Mouse (Mus musculus) kidney, adult 2 months (tissue): Measurements from ENCODE around the gene Fkbp5. TPM values are rescaled to one million over a fixed set of nuclear protein-coding genes. Genes with fewer than 3 reads are reported as not detected.

Experiments
- DNase-seq: peaks from one replicate; pipeline ENCODE4 v3.0.0; 2021
- H3K27ac ChIP-seq: fragments of 200-500 bp; 2 replicates; pipeline ENCODE4 v1.5.1; 2012; ENCODE audit warnings: low read depth, low read length, control low read depth, inconsistent platforms; ENCODE audit not compliant: insufficient read depth
- H3K27me3 ChIP-seq: fragments of 200-500 bp; replicated peaks from 2 replicates; pipeline ENCODE4 v1.6.1; 2012; ENCODE audit warnings: mild to moderate bottlenecking, moderate library complexity, low read length, inconsistent platforms; ENCODE audit not compliant: control insufficient read depth, insufficient read depth
- H3K36me3 ChIP-seq: fragments of 200-500 bp; 2 replicates; pipeline ENCODE4 v1.6.1; 2012; ENCODE audit warnings: mild to moderate bottlenecking, moderate library complexity, low read length, inconsistent platforms; ENCODE audit not compliant: control insufficient read depth, insufficient read depth
- H3K4me1 ChIP-seq: fragments of 200-500 bp; 2 replicates; pipeline ENCODE4 v1.6.1; 2011; ENCODE audit warnings: low read length; ENCODE audit not compliant: control insufficient read depth, insufficient read depth
- H3K4me3 ChIP-seq: fragments of 200-500 bp; 2 replicates; pipeline ENCODE4 v1.5.1; 2011; ENCODE audit warnings: mild to moderate bottlenecking, low read depth, low read length, control low read depth; ENCODE audit not compliant: insufficient read depth
- CTCF ChIP-seq: fragments of 200-500 bp; conservative IDR thresholded peaks from 2 replicates; pipeline ENCODE4 v1.5.1; 2011; ENCODE audit warnings: low read depth, mild to moderate bottlenecking, control low read depth, low read length, moderate library complexity, mixed read lengths; ENCODE audit not compliant: insufficient read depth, insufficient read length
- POLR2A ChIP-seq: fragments of 200-500 bp; IDR thresholded peaks from one replicate; pipeline ENCODE4 v1.6.1; 2011; ENCODE audit warnings: low read depth, low read length, control low read depth
- WGBS: fragments of 180-500 bp; shearing (Covaris S2); methylation state at CpG from one replicate; pipeline ENCODE4 v1.1.7; 2018; 5-methylcytosine and 5-hydroxymethylcytosine counted together
- polyA plus RNA-seq: library from polyadenylated mRNA; depleted of rRNA; stranded (reverse); fragments of >200 nt; gene quantifications from 2 replicates; pipeline ENCODE4 v1.2.3, GENCODE M21; 2012

Gene Fkbp5
- polyA plus RNA-seq, 1 experiment: 13.4 TPM

DNA sequence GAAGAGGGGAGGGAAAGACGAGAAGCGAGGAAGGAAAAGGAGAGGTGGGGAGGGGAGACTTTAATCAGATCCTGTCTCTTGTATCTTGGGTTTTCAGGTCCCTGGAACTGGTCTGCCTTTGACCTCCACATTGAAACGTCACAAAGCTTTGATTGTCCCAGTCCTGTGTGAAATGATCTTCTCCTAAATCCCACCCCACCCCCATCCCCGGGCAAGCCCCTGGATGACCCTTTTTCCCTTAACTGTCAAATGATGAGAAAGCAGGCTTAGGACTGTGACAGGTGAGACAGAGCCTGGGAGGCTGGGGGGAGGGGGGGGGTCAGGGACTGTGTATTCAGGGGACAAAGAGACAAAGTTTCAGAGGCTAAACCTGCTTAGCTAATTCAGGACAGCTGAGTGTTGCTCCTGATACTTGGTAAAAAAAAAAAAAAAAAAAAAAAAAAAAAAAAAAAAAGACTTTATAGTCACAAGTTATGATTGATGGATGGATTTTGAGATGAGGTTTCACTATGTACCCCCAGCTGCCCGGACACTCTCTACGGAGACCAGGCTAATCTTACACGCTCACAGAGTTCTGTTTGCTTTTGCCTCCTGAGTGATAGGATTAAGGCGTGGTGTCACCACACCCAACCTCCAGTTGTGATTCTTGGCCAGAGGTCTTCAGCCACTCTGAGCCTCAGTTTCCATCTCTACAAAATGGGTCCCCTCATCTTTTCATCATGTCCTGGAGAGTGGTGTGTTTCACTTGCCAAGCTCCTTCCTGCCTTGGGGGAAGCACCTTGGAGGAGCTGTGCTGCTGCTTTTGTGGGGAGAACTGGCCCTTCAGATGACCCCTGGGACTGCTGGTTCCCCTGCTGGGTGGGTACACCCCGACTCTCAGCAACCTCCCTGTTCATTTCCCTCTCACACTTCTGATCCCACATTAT lies 5.4 kb downstream of the Fkbp5 start:
- 49% methylated on average over 9 of the region's 9 CpGs for WGBS
- peaks cover 38% of the 10 kb centered on the region for H3K4me1 ChIP-seq
- peak overlapping the region; percentile 40 for H3K27ac ChIP-seq
- TF ChIP-seq POLR2A (no peak), CTCF (no peak)
- H3K27me3 ChIP-seq: no peaks in the 10 kb centered on the region
- no peaks in the 10 kb centered on the region for H3K36me3 ChIP-seq
- no peak for DNase-seq
- no peak overlapping the region for H3K4me3 ChIP-seq

- Histone ChIP-seq H3K27me3 (no peaks in the 10 kb centered on the region), H3K36me3 (no peaks in the 10 kb centered on the region), H3K4me1 (peaks cover 33% of the 10 kb centered on the region), H3K4me3 (no peak overlapping the region; the same call in 1 of the 2 replicates), H3K27ac (no peak overlapping the region)
- peak; percentile 19 for DNase-seq
- 29% methylated on average over 28 of the region's 28 CpGs for WGBS
- TF ChIP-seq POLR2A: no peak
- TF ChIP-seq CTCF: no peak
Observed at GRCm38 (mm10) chr17:28510445-28511342, 6.6 kb downstream of the Fkbp5 start.

DNA sequence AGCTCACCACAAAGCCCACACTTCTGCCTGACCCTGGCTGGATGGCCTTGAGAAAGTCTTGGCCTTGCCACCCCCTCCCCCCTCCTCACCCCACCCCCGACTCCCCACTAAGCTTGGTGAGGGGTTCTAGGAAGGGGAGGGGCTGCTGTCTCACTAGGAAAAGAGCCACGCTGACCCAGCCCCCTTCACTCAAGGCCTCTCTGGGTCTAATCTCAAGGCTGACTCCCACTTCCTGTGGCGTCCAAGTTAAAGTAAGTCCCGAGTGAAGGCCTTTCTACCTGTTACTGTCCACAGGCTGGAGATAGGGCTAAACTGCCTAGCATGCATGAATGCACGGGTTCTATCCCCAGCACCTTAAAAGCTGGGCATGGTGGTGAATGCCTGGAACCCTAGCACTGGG lies 9.8 kb downstream of the Fkbp5 start:
- Histone ChIP-seq H3K4me1 (peaks cover 9% of the 10 kb centered on the region), H3K27me3 (no peaks in the 10 kb centered on the region), H3K27ac (no peak overlapping the region), H3K4me3 (no peak overlapping the region), H3K36me3 (no peaks in the 10 kb centered on the region)
- no peak for TF ChIP-seq CTCF
- no peak for TF ChIP-seq POLR2A
- no peak for DNase-seq
- 68% methylated on average over 5 of the region's 5 CpGs for WGBS

- Histone ChIP-seq H3K36me3 (no peaks in the 10 kb centered on the region), H3K4me3 (no peak overlapping the region), H3K27ac (no peak overlapping the region), H3K4me1 (peaks cover 4% of the 10 kb centered on the region), H3K27me3 (no peaks in the 10 kb centered on the region)
- no peak for DNase-seq
- TF ChIP-seq POLR2A: no peak
- no peak for TF ChIP-seq CTCF
- 52% methylated on average over 5 of the region's 5 CpGs for WGBS
Observed at GRCm38 (mm10) chr17:28506895-28507294, 10.4 kb downstream of the Fkbp5 start.

DNA sequence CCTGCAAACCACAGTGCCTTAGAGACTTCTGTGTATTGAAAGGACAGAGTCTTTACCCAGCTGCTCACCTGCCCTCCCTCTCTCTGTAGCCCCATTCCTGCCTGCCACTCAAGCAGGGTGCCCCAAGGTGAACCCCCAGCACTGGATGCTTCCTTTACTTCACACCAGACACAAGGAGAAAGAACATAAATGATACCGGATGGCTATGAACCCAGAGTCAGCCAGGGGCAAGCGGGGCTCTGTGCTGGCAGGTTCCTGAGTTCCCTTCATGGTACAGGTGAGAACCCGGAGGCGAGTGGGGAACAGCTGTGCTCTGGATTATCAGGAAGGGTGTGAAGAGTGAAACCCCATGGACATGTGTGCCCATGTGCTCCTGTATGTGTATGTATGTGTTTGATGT lies 11.7 kb downstream of the Fkbp5 start:
- Histone ChIP-seq H3K4me1 (no peaks in the 10 kb centered on the region), H3K27me3 (no peaks in the 10 kb centered on the region), H3K4me3 (no peak overlapping the region), H3K36me3 (no peaks in the 10 kb centered on the region), H3K27ac (no peak overlapping the region)
- DNase-seq: no peak
- TF ChIP-seq POLR2A (no peak), CTCF (no peak)
- 91% methylated on average over 4 of the region's 4 CpGs for WGBS

DNA sequence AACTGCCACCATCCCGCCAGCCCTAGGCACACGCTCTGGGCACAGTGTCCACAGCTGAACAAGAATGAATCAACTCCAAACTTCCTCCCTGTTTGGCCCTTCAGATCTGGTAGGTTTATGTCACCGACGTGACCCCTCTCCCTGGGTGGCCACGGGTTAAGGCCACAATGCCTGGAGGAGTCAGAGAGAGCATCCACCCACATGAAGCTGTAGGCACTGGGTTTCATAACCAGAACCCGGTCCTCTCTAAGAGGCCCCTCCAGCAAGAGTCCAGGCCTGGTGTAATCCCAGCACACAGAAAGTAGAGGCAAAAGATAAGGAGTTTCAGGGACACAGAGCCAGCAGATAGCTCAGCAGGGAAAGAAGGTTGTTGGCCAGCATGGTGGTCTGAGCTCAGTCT lies 13.1 kb downstream of the Fkbp5 start:
- Histone ChIP-seq H3K36me3 (no peaks in the 10 kb centered on the region), H3K4me1 (no peaks in the 10 kb centered on the region), H3K27ac (no peak overlapping the region), H3K27me3 (no peaks in the 10 kb centered on the region), H3K4me3 (no peak overlapping the region)
- DNase-seq: no peak
- 72% methylated on average over 6 of the region's 6 CpGs for WGBS
- no peak for TF ChIP-seq CTCF
- TF ChIP-seq POLR2A: no peak
